17 mouse cellular contexts compared by ENCODE assay signal in the genomic region with DNA sequence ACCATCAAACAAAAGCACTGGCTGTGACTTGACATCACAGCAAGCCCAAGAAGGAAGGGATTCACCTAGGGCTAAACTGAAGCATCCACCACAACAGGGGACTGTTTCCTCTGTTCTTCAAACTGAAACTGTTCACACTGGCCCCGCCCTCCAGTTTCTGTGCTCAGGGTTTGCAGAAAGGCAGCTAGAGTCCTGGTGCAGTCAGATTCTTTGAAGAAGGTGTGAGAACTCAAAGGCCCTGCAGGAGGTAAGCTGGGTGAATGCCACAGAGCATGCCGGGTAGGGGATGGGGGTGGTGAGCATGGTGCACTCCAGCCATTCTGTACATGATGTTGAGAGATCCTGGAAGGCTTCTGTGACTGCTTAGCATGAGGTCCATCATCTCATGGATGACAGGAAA. TPM values are rescaled to one million over a fixed set of nuclear protein-coding genes. Genes with fewer than 3 reads are reported as not detected.
DNase-seq lines count a peak whose midpoint lies in the region; ATAC-seq lines count a peak whose summit lies in the region.
"Had no signal": no experiment of that assay in that cellular context is flagged by ENCODE, and none has a peak within 500 bp of the region (broad histone marks: within the 10 kb centered on the region; RNA-seq: fewer than 3 reads in every experiment).

A gene (plus strand): TSS at position 153 of the 400 bp plus-strand sequence.
A gene (plus strand): TSS at position 167 of the 400 bp plus-strand sequence.

- H3K27ac ChIP-seq in heart, embryonic 16.5 days (ENCODE audit: low read length), result no peak within 1 kb of the TSS
- H3K27ac ChIP-seq in midbrain, embryonic 15.5 days, result no peak within 1 kb of the TSS
- H3K27ac ChIP-seq in kidney, embryonic 16.5 days (ENCODE audit: low read length), result no peak within 1 kb of the TSS
- H3K27ac ChIP-seq: intestine, embryonic 15.5 days; liver, embryonic 13.5 days; stomach, postnatal 0 days had no signal

- 0 out of 2 replicates have a peak, but pooled peaks have one; percentile 52 for ATAC-seq in heart, embryonic 16.5 days (replicated peaks; ENCODE audit: extremely low read depth, insufficient read depth, low FRiP score)
- ATAC-seq in common myeloid progenitor, adult 5-6 weeks (replicated peaks; ENCODE audit: low read depth, poor library complexity, severe bottlenecking), result peak; percentile 68
- ATAC-seq in neutrophil, adult 5-6 weeks (ENCODE audit: extremely low read depth, insufficient number of reproducible peaks, low FRiP score, poor library complexity, severe bottlenecking), result peak; percentile 84
- no peak for ATAC-seq in midbrain, embryonic 15.5 days (replicated peaks)
- no peak for ATAC-seq in kidney, embryonic 16.5 days (ENCODE audit: low FRiP score, low TSS enrichment)
- ATAC-seq: intestine, embryonic 15.5 days; midbrain, embryonic 16.5 days had no signal

- no peak within 1 kb of the TSS for H3K4me3 ChIP-seq in heart, embryonic 16.5 days (ENCODE audit: low read length)
- no peak within 1 kb of the TSS for H3K4me3 ChIP-seq in midbrain, embryonic 15.5 days
- no peak within 1 kb of the TSS for H3K4me3 ChIP-seq in kidney, embryonic 16.5 days (ENCODE audit: low read length)
- H3K4me3 ChIP-seq: intestine, embryonic 15.5 days; liver, embryonic 13.5 days had no signal

- no peaks in the 10 kb centered on the region for H3K36me3 ChIP-seq in heart, embryonic 16.5 days (ENCODE audit: control insufficient read depth, insufficient read depth)
- no peaks in the 10 kb centered on the region for H3K36me3 ChIP-seq in midbrain, embryonic 15.5 days (replicated peaks)
- H3K36me3 ChIP-seq in kidney, embryonic 16.5 days (ENCODE audit: insufficient read depth, low read length), result no peaks in the 10 kb centered on the region
- H3K36me3 ChIP-seq: intestine, embryonic 15.5 days; liver, embryonic 13.5 days had no signal

- no peak within 1 kb of the TSS for H3K9ac ChIP-seq in heart, embryonic 16.5 days (ENCODE audit: low read length)
- no peak within 1 kb of the TSS for H3K9ac ChIP-seq in midbrain, embryonic 15.5 days
- no peak within 1 kb of the TSS for H3K9ac ChIP-seq in kidney, embryonic 16.5 days (replicated peaks; ENCODE audit: low read length)
- H3K9ac ChIP-seq: intestine, embryonic 15.5 days; liver, embryonic 13.5 days had no signal

- DNase-seq in heart, postnatal 25 days (ENCODE audit: low spot score), result no peak
- DNase-seq in thymus, postnatal 25 days, result peak; percentile 83
- DNase-seq in adrenal gland, adult (ENCODE audit: inconsistent age in 2 of 2, low spot score in 1 of 2), result no peak
- DNase-seq: adrenal gland, adult 8-10 months; heart, postnatal 10 days; kidney, postnatal 36 days; liver, embryonic 13.5 days; lung, postnatal 36 days had no signal

- no peak within 1 kb of the TSS for H3K4me2 ChIP-seq in heart, embryonic 16.5 days (ENCODE audit: low read depth, low read length)
- no peak within 1 kb of the TSS for H3K4me2 ChIP-seq in midbrain, embryonic 15.5 days
- no peak within 1 kb of the TSS for H3K4me2 ChIP-seq in kidney, embryonic 16.5 days (replicated peaks; ENCODE audit: low read depth, low read length)
- H3K4me2 ChIP-seq: intestine, embryonic 15.5 days; liver, embryonic 13.5 days had no signal

- WGBS in heart, embryonic 16.5 days, result 50% methylated on average over 2 of the region's 2 CpGs
- WGBS in midbrain, embryonic 15.5 days, result 55% methylated on average over 2 of the region's 2 CpGs
- WGBS in kidney, embryonic 16.5 days, result 58% methylated on average over 2 of the region's 2 CpGs

- no peaks in the 10 kb centered on the region for H3K27me3 ChIP-seq in heart, embryonic 16.5 days (ENCODE audit: control insufficient read depth, insufficient read depth, low read length)
- no peaks in the 10 kb centered on the region for H3K27me3 ChIP-seq in midbrain, embryonic 15.5 days (replicated peaks)
- H3K27me3 ChIP-seq in kidney, embryonic 16.5 days (ENCODE audit: insufficient read depth, low read length), result no peaks in the 10 kb centered on the region
- H3K27me3 ChIP-seq: intestine, embryonic 15.5 days; liver, embryonic 13.5 days had no signal

- no peaks in the 10 kb centered on the region for H3K9me3 ChIP-seq in heart, embryonic 16.5 days (replicated peaks; ENCODE audit: control insufficient read depth, low read length)
- no peaks in the 10 kb centered on the region for H3K9me3 ChIP-seq in midbrain, embryonic 15.5 days
- H3K9me3 ChIP-seq in kidney, embryonic 16.5 days (ENCODE audit: low read length), result no peaks in the 10 kb centered on the region
- H3K9me3 ChIP-seq: intestine, embryonic 15.5 days; liver, embryonic 13.5 days had no signal

- no peaks in the 10 kb centered on the region for H3K4me1 ChIP-seq in heart, embryonic 16.5 days (ENCODE audit: control insufficient read depth, insufficient read depth, low read length)
- H3K4me1 ChIP-seq in midbrain, embryonic 15.5 days, result no peaks in the 10 kb centered on the region
- H3K4me1 ChIP-seq in kidney, embryonic 16.5 days (ENCODE audit: insufficient read depth, low read length), result no peaks in the 10 kb centered on the region
- H3K4me1 ChIP-seq: intestine, embryonic 15.5 days; liver, embryonic 13.5 days had no signal

- intact Hi-C loops in heart, postnatal 25 days (cut with DNase I), result no loop called here

RNA-seq across cellular contexts. Expression of the first gene that starts in this region (rescaled TPM):
- 2.3 and 5.2 TPM in 2 replicates for polyA plus RNA-seq in heart, embryonic 16.5 days (2015; fragmentation: Nextera tagmentation; extraction: Ambion mirVana)
- total RNA-seq in heart, postnatal 25 days (2021), result 1 to 10 TPM; 1.8 to 5.3 TPM
- total RNA-seq in common myeloid progenitor, adult 5-6 weeks (2017), result 35.9 and 66.8 TPM in 2 replicates
- 24.7 and 34.2 TPM in 2 replicates for total RNA-seq in neutrophil, adult 5-6 weeks (2017)
- 0.88 TPM in 1 of 2 replicates, not detected in the other for polyA plus RNA-seq in midbrain, embryonic 15.5 days (2015; fragmentation: Nextera tagmentation; extraction: Ambion mirVana)
- polyA plus RNA-seq in kidney, embryonic 16.5 days (2015; fragmentation: Nextera tagmentation; extraction: Ambion mirVana), result 1.4 and 2.4 TPM in 2 replicates
- total RNA-seq: left cerebral cortex, postnatal 10 days had no signal

RNA-seq across cellular contexts. Expression of the second gene that starts in this region (rescaled TPM):
- polyA plus RNA-seq in heart, embryonic 16.5 days (2015; fragmentation: Nextera tagmentation; extraction: Ambion mirVana), result 0.43 TPM in 1 of 2 replicates, not detected in the other
- total RNA-seq in heart, postnatal 25 days (2021), result under 1 TPM in 1 of 2 experiments, not detected in 1; 0.39 TPM
- 3.4 and 4.9 TPM in 2 replicates for total RNA-seq in common myeloid progenitor, adult 5-6 weeks (2017)
- 121 TPM in 2 replicates for total RNA-seq in neutrophil, adult 5-6 weeks (2017)
- polyA plus RNA-seq in midbrain, embryonic 15.5 days (2015; fragmentation: Nextera tagmentation; extraction: Ambion mirVana), result not detected in 2 replicates
- polyA plus RNA-seq in kidney, embryonic 16.5 days (2015; fragmentation: Nextera tagmentation; extraction: Ambion mirVana), result not detected in 2 replicates
- total RNA-seq: heart, postnatal 10 days; left cerebral cortex, postnatal 10 days had no signal
- polyA plus RNA-seq: midbrain, embryonic 16.5 days; stomach, postnatal 0 days had no signal

Comparison
In these comparisons a context has a peak if more than half of its experiments do, and no peak if none do; other contexts are left out.
1. RNA of the second gene that starts in this region (total RNA-seq): 121 TPM in neutrophil, adult 5-6 weeks; 3.4 to 4.9 TPM in common myeloid progenitor, adult 5-6 weeks and 0.39 TPM in heart, postnatal 25 days; every median in the first group is over 10 times any median in the second.
2. ATAC-seq: peak in heart, embryonic 16.5 days (single experiment), common myeloid progenitor, adult 5-6 weeks (single experiment) and neutrophil, adult 5-6 weeks (single experiment); none in midbrain, embryonic 15.5 days (single experiment) and kidney, embryonic 16.5 days (single experiment).